11 mouse cellular contexts compared by ENCODE assay signal in genomic region chr1:42685321-42685960, GRCm38 (mm10). TPM values are rescaled to one million over a fixed set of nuclear protein-coding genes. Genes with fewer than 3 reads are reported as not detected.
DNase-seq lines count a peak whose midpoint lies in the region; ATAC-seq and TF ChIP-seq lines count a peak whose summit lies in the region.
"Had no signal": no experiment of that assay in that cellular context is flagged by ENCODE, and none has a peak within 500 bp of the region (broad histone marks: within the 10 kb centered on the region; RNA-seq: fewer than 3 reads in every experiment).

No protein-coding gene starts in this region.

- peaks cover 74% of the 10 kb centered on the region for H3K27me3 ChIP-seq in embryonic facial prominence, embryonic 15.5 days
- no peaks in the 10 kb centered on the region for H3K27me3 ChIP-seq in hindbrain, postnatal 0 days (ENCODE audit: insufficient read depth, low read length)
- no peaks in the 10 kb centered on the region for H3K27me3 ChIP-seq in midbrain, postnatal 0 days (ENCODE audit: insufficient read depth, low read length)

- ATAC-seq in embryonic facial prominence, embryonic 15.5 days (ENCODE audit: insufficient number of reproducible peaks, low FRiP score, low TSS enrichment, low read depth): no peak
- ATAC-seq in hindbrain, postnatal 0 days: no peak
- no peak for ATAC-seq in midbrain, postnatal 0 days (ENCODE audit: low FRiP score)
- ATAC-seq: Patski had no signal

- intact Hi-C loops in left cerebral cortex, postnatal 10 days (cut with DNase I): loop anchor here (5.0 to 10.0 kb wide), 2 partner anchors 143 to 201 kb away; no protein-coding TSS in a partner anchor

- peak; percentile 28 for DNase-seq in kidney, adult 18-20 months
- no peak for DNase-seq in kidney, adult 8-10 months
- no peak for DNase-seq in hindbrain, postnatal 0 days (ENCODE audit: low spot score)
- no peak for DNase-seq in midbrain, postnatal 0 days (ENCODE audit: low spot score)
- no peak for DNase-seq in left cerebral cortex, postnatal 10 days (ENCODE audit: extremely low spot score in 1 of 2, low spot score in 2 of 2)
- no peak for DNase-seq in cerebellum, postnatal 25 days
- DNase-seq in adrenal gland, adult 18-20 months (ENCODE audit: low spot score in 2 of 2): no peak
- DNase-seq: gastrocnemius, postnatal 36 days; liver, embryonic 13.5 days had no signal

- 3% methylated on average over 11 of the region's 11 CpGs for WGBS in embryonic facial prominence, embryonic 15.5 days
- 6% methylated on average over 11 of the region's 11 CpGs for WGBS in hindbrain, postnatal 0 days
- WGBS in midbrain, postnatal 0 days: 5% methylated on average over 11 of the region's 11 CpGs

- H3K36me3 ChIP-seq in embryonic facial prominence, embryonic 15.5 days: no peaks in the 10 kb centered on the region
- H3K36me3 ChIP-seq in hindbrain, postnatal 0 days (ENCODE audit: insufficient read depth, low read length): no peaks in the 10 kb centered on the region
- H3K36me3 ChIP-seq in midbrain, postnatal 0 days (ENCODE audit: insufficient read depth, low read length): no peaks in the 10 kb centered on the region
- H3K36me3 ChIP-seq: liver, embryonic 13.5 days had no signal

- no peaks in the 10 kb centered on the region for H3K9me3 ChIP-seq in embryonic facial prominence, embryonic 15.5 days (replicated peaks)
- no peaks in the 10 kb centered on the region for H3K9me3 ChIP-seq in hindbrain, postnatal 0 days (ENCODE audit: low read length)
- H3K9me3 ChIP-seq in midbrain, postnatal 0 days (ENCODE audit: low read length): no peaks in the 10 kb centered on the region
- H3K9me3 ChIP-seq: liver, embryonic 13.5 days had no signal

- H3K4me3 ChIP-seq in embryonic facial prominence, embryonic 15.5 days (replicated peaks): peak overlapping the region; percentile 47
- peak overlapping the region; percentile 62 for H3K4me3 ChIP-seq in hindbrain, postnatal 0 days (ENCODE audit: low read length)
- H3K4me3 ChIP-seq in midbrain, postnatal 0 days (ENCODE audit: low read depth, low read length): peak overlapping the region; percentile 57
- H3K4me3 ChIP-seq: liver, embryonic 13.5 days had no signal

- no peak overlapping the region for H3K9ac ChIP-seq in embryonic facial prominence, embryonic 15.5 days
- H3K9ac ChIP-seq in hindbrain, postnatal 0 days (replicated peaks; ENCODE audit: low read length): peak overlapping the region; percentile 67
- peak overlapping the region; percentile 92 for H3K9ac ChIP-seq in midbrain, postnatal 0 days (replicated peaks; ENCODE audit: low read length, poor library complexity, severe bottlenecking)
- H3K9ac ChIP-seq: liver, embryonic 13.5 days had no signal

- H3K4me2 ChIP-seq in embryonic facial prominence, embryonic 15.5 days (replicated peaks): peak overlapping the region; percentile 83
- H3K4me2 ChIP-seq in hindbrain, postnatal 0 days (ENCODE audit: low read depth, low read length): peak overlapping the region; percentile 94
- H3K4me2 ChIP-seq in midbrain, postnatal 0 days (ENCODE audit: low read depth, low read length, poor library complexity, severe bottlenecking): peak overlapping the region; percentile 91
- H3K4me2 ChIP-seq: liver, embryonic 13.5 days had no signal

- peaks cover 29% of the 10 kb centered on the region for H3K4me1 ChIP-seq in embryonic facial prominence, embryonic 15.5 days
- peaks cover 14% of the 10 kb centered on the region for H3K4me1 ChIP-seq in hindbrain, postnatal 0 days (ENCODE audit: insufficient read depth, low read length)
- H3K4me1 ChIP-seq in midbrain, postnatal 0 days (ENCODE audit: insufficient read depth, low read length): peaks cover 11% of the 10 kb centered on the region
- H3K4me1 ChIP-seq: liver, embryonic 13.5 days had no signal

- H3K27ac ChIP-seq in embryonic facial prominence, embryonic 15.5 days (replicated peaks): 0 out of 2 replicates have a peak overlapping the region, but pooled peaks have one; percentile 24
- H3K27ac ChIP-seq in hindbrain, postnatal 0 days: peak overlapping the region; percentile 92; the same call in 1 of the 2 replicates
- H3K27ac ChIP-seq in midbrain, postnatal 0 days (ENCODE audit: low read depth, low read length): peak overlapping the region; percentile 99
- H3K27ac ChIP-seq: liver, embryonic 13.5 days had no signal

- TF ChIP-seq CTCF in hindbrain, postnatal 0 days (IDR thresholded peaks at IDR 0.05; ENCODE audit: low read depth): no peak
- no peak for TF ChIP-seq CTCF in midbrain, postnatal 0 days (IDR thresholded peaks at IDR 0.05)

RNA-seq across cellular contexts. Expression of gene Pou3f3, which starts 10.1 kb away (rescaled TPM):
- polyA plus RNA-seq in embryonic facial prominence, embryonic 15.5 days (2015; fragmentation: Nextera tagmentation; extraction: Ambion mirVana): 3.9 and 4.4 TPM in 2 replicates
- total RNA-seq in hindbrain, postnatal 0 days (2014; rRNA removed): 30.7 and 37.3 TPM in 2 replicates
- 10.3 and 10.6 TPM in 2 replicates for polyA plus RNA-seq in hindbrain, postnatal 0 days (2015; fragmentation: Nextera tagmentation; extraction: Ambion mirVana)
- total RNA-seq in midbrain, postnatal 0 days (2014; rRNA removed): 45.2 and 48.4 TPM in 2 replicates
- 11.5 and 12.0 TPM in 2 replicates for polyA plus RNA-seq in midbrain, postnatal 0 days (2015; fragmentation: Nextera tagmentation; extraction: Ambion mirVana)
- 10 to 100 TPM; 57.3 to 66.7 TPM for total RNA-seq in left cerebral cortex, postnatal 10 days (2021)
- not detected for total RNA-seq in adrenal gland, adult 18-20 months (2021)
- total RNA-seq: gastrocnemius, postnatal 36 days had no signal

Comparison
In these comparisons a context has a peak if more than half of its experiments do, and no peak if none do; other contexts are left out.
1. H3K27ac ChIP-seq: peak in every context shown above with its lines; median percentile 99 in midbrain, postnatal 0 days; 92 in hindbrain, postnatal 0 days; 24 in embryonic facial prominence, embryonic 15.5 days.
2. RNA of gene Pou3f3, which starts 10.1 kb away (total RNA-seq): 57.3 to 66.7 TPM in left cerebral cortex, postnatal 10 days, 45.2 to 48.4 TPM in midbrain, postnatal 0 days and 30.7 to 37.3 TPM in hindbrain, postnatal 0 days; not detected in adrenal gland, adult 18-20 months; every median in the first group is over 10 times any median in the second.
3. Peak in every context shown above with its lines, with median percentiles within 50 percentile points of each other: H3K4me2 ChIP-seq and H3K4me3 ChIP-seq.